Mouse (Mus musculus) kidney, adult 9 months (tissue): ENCODE results near the gene Enthd1.
"Not testable (repeated sequence)": the region's sequence is repeated elsewhere in the genome, so short reads cannot be mapped to it uniquely, and the experiment has no call there.

Experiments used
- DNase-seq: peaks from one replicate; pipeline ENCODE4 v3.0.0; 2022

Enthd1 gene

GRCm38 (mm10) chr15:80565106-80565665 is at the start of gene Enthd1:
TSS of gene Enthd1 (minus strand) at chr15:80565156.
- DNase-seq, result no peak

GRCm38 (mm10) chr15:80613904-80614303 is 48.9 kb upstream of the Enthd1 start:
- no peak for DNase-seq

GRCm38 (mm10) chr15:80611478-80611877 is 46.5 kb upstream of the Enthd1 start:
- no peak for DNase-seq

- DNase-seq, result no peak
Observed at GRCm38 (mm10) chr15:80610335-80610734, 45.4 kb upstream of the Enthd1 start.

DNA sequence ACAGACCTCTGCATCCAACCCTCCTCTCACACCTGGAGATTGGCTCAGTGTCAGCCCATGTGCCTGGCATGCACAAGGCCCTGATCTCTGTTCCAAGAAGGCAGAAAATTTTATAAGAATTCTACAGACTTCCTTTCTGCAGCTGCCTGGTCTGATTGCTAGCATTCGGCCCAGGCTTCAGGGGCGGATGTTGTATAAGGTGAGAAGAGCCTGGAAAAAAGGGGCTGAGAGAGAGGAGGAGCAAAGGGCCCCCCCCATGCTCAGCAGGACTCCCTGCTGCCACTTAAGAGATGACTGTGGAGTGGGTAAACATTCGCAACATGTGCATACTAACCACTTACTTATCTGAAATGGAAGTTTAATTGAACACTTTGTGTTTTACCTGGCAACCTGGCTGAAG is 43.0 kb upstream of the Enthd1 start:
- no peak for DNase-seq

DNA sequence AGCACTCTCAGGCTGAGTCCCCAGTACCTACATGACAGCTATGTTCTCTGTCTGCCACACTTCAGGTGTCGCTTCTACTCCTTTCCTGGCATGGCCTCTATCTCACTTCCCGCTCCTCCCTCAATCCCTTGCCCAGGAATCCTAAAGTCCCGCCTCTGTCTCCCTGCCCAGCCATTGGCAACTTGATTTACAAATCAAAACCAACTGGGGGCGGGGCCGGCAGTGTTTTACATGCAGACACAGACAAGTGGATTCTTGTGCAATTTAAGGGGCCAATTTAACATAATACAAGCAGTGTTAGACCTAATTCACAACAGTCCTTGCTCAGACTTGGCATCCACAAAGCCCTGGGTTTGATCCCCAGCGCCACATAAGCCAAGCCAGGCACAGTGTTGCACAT is 39.1 kb upstream of the Enthd1 start:
- DNase-seq, result no peak

DNA sequence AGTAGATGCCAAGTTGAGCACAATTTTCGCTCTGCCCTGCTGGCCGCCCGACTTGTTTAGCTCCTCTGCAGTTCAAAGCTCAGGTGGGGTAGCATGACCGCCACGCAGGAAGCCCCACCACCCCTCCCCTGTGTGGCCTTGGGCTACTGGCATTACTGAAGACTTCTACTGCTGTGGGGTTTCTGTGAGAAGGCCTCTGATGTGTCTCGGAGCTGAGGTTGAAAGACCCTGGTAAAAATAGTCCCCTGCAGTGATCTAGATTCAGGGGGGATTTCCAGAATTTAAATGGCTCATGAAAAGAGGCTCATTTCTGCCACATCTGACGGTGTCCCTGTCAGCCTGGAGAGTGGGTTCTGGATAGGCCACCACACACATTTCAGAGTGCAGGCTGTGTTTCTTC is 37.5 kb upstream of the Enthd1 start:
- DNase-seq, result no peak

GRCm38 (mm10) chr15:80601456-80601855 is 36.5 kb upstream of the Enthd1 start:
- no peak for DNase-seq

DNA sequence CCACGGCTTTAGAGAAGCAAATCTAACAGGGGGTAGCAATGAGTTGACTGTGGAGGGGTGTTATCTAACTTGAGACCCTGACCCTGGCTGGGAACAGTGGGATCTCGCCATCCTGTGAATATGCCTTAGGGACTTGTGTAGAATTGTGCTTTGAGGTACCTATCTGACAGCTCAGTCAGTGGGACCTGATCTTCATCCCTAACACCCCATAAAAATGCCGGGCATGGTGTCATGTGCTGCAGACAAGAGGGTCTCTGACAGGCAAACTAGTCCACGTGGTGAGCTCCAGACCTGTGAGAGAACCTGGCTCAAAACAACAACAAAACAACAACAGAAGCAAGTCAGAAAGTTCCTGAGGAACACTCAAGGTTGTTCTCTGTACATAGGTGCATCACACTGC is 34.9 kb upstream of the Enthd1 start:
- DNase-seq, result no peak

DNA sequence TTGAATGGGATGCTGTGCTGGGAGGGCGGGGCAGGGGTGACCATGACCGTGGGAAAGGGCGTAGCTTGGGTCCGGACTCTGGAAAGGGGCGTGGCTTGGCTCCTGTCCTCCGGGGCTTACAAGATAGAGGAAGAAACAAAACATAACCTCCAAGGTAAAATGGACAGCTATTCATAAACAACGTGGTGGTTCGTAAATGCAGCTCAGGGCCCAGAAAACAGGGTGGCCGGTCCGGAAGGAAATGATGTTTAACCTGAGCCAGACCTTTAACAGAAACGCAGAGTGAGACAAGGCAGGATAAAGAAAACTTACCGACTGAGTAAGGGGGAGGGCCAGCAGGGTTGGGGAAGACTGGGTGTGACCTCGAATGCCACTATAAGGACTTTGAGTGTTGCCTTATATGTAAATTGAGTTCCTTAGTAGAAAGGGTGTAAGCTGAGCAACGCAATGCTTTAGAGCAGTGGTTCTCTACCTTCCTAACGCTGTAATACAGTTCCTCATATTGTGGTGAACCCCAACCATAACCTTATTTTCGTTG is 34.3 kb upstream of the Enthd1 start:
- DNase-seq, result peak; percentile 56

GRCm38 (mm10) chr15:80598750-80599149 is 33.8 kb upstream of the Enthd1 start:
- DNase-seq, result no peak

GRCm38 (mm10) chr15:80593877-80594276 is 28.9 kb upstream of the Enthd1 start:
- no peak for DNase-seq

DNA sequence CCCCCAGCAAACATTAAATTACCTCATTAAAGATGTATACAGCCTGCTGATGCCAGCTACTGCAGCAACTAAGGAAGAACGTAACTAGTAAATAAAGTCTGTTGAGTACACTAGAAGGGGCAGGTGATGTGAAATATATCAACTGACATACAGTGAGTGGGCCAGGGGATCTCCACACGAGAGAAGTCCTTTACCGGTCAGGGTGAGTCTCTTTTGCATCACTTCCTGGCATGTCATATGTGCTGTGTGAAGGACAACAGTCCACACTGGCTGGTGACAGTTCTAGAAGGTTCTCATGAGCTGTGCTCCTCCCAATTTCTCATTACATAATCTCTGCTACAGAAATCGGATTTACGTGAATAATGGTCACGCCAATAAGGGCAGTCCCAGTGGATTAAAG is 27.8 kb upstream of the Enthd1 start:
- no peak for DNase-seq

DNA sequence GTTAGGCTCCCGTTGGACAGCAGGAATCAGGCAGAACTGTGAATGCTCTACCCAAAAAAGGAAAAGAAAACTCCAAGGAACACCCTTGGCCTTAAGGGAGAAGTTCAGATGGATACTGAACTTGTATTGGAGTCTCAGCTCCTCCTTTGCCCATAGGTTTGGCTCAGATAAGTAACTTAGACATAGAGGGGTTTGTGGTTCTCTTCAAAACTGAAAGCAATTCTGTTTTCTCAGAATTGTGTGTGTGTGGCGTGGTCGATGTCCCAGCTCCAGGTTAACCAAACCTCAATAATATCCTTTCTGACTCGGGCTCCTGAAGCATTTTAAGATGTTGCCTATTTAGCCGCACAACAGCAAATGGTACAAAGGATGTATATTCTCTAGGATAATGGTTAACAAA is 25.7 kb upstream of the Enthd1 start:
- DNase-seq, result no peak

DNA sequence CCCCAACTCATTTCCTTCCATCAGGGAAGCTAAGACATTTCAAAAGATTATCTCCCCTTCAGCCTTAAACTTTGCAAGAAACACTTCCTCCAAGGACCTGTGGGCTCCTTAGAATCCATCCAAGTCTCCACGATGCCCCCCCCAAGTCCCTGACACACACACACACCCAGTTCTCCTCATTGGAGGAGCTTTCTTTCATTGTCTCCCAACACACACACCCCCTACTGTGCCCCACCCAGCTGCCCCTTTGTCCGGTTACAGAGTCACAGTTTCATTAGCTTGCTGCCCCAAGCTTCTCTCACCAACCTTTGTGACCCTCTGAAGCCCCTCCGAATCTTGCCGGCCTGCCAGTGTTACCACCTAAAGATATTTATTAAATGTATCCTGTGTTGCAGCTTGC is 21.3 kb upstream of the Enthd1 start:
- no peak for DNase-seq

DNA sequence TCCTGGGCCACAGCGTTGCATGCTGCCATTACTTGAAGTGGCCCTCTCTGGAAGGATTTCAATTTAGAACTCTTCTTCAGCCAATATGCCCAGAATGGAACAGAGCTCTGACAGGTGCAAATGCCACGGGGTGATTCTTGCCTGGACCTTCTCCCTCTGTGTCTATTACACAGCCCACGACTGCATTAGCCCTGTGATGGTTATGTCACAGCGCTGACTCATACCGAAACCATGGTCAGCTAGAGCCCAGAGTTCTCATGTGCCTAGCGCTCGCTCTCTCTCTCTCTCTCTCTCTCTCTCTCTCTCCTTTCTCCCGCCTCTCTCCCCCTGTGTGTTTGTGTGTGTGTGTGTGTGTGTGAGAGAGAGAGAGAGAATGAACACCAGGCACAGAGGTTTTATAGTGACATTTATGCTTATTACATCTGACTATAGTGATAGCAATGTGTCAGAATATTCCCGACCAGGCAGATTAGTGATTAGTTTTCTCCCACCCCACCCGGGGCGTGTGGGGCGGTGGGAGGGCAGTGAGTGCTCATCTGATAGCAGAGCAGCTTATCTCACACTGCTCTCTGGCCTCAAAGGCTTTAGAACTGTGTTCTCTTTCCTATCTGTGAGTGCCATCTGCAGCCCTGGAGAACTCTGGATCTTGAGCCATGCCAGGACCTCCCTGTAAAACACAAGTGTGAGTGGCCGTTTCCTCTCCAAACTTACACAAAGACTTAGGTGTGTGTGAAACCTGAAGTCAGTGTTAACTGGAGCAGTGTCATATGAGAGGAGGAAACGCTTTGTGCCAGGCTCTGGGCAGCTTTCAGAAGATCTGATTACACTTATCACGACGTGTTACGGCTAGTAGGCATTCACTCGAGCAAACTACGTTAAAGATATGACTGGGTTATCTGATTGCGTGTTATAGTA is 17.9 kb upstream of the Enthd1 start:
- DNase-seq, result no peak

DNA sequence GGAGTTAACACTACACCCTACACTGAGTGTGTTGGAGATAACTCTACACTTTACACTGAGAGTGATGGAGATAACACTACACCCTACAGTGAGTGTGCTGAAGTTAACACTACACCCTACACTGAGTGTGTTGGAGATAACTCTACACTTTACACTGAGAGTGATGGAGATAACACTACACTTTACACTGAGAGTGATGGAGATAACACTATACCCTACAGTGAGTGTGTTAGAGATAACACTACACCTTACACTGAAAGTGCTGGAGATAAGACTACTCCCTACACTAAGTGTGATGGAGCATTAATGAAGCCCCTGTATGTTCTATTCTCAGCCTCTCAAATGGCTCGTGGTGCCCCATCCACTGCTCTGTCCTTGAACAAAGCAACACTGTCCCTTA is 15.6 kb upstream of the Enthd1 start:
- DNase-seq, result not testable (repeated sequence)

- DNase-seq, result no peak
Observed at GRCm38 (mm10) chr15:80579121-80579520, 14.2 kb upstream of the Enthd1 start.

DNA sequence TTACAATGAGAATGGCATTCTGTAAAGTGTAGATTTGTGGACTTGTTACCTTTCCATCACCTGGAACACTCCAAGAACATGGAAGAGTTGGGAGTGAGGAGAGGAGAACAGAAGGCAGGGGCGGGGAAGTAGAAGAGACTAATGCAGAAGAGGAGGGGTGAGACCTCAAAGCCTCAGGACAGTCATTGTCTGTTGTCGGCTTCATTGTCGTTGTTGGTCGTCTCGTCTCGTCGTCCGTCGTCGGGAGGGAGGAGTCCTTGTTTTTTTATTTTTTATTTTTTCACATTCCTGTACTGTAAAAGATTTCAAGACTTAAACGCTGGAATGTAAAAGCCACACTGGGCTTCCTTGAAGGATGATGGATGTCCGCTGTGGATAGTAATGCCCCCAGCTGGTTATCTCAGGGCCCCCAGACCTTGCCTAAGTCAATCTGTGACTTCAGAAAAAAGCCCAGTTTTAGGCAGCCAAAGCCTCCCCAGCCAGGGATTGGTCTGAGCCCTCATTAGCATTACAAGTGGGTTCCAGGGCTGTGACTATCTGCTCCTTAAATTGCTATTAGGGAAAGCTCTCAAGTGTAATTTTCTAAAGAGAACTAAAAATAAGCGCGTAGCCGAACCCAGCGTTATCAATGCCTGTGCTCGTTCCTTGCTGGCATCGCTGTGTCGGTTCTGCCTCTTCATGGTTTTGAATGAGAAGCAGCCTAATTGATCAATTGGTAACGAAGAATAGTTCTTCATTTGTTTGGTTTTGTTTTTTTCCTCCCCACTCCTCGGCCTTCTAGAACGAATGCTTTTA is 12.4 kb upstream of the Enthd1 start:
- DNase-seq, result no peak

DNA sequence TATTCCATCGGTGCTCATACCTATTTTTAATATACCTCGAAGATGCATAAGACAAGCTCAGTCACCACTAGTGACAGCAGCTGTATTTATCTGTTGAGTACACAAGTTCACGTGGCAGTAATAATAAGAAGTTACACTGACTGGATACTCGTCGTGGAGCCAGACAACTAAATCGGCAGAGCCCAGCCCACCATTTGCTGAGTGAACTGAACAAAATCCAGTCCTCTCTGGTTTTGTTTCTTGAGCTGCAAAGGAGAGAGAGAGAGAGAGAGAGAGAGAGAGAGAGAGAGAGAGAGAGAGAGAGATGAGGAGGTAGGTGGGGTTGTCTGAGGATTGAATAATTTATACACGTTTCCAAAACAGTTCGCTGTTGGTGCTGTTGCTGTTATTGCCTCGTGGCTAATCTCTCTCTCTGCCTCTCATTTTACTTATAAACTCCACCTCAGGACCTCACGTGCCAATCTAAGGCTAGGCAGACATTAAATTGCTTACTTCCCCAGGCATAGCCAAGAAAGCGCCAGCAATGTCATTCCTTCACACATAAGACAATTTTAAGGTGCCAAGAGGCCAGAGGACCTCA is 11.5 kb upstream of the Enthd1 start:
- DNase-seq, result no peak

DNA sequence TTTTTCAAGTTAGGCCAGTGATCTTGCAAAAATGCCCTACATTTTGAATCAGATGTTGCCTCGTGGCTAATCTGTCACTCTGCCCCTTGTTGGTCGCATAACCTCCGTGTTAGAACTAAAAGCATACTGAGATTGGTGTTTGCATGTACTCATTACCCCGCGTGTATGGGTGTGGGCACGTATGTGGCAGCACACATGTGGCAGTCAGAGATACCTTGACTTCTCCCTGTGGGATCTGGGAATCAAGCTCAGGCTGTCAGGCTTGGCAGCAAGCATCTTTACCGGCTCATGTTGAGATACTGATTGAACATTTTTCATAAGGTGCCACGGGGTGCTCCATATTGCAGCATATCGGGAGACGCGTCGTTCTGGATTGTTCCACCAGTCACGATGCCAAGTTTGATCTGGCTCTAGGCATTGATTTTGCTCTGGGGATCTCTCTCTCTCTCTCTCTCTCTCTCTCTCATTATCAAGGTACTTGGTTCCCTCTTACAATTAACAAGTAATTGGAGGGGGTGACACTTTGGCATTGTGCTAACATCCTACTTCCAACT is 10.9 kb upstream of the Enthd1 start:
- no peak for DNase-seq

DNA sequence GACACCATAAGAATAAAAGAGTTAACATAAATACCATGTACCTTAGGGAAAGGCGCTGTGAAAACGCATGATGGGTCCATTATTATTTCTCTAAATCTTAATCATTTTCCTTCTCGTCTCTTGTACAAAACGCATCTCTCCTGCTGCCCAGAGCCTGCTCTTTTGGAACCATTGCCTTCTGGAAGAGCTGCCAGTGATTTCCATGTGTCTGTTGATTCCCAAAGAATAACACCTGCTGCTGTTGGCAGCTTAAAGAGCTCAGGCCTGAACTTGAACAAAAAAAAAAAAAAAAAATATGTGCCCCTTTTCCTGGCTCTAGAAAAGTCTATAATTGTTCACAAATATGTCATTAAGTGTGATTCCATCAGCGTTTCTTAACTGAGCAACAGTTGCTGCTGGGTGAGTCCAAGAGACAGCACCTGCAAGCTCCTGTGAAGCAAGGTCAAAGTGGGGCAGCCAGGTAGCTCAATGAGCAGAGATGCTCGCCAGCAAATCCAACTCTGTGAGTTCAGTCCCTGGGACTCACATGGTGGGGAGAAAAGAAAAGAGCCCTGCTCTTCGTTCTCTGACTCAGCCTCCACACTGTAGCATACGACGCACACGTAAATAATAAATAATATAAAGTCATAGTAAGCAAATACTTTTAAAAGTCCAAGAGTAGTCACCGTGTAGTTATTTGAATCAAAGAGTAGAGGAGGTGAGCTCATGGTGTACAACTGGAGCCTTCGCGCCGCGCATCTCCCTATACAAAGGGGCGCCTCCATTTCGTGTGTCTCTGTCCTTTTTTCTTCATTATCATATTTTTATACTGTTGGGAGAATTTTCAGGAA is 9.5 kb upstream of the Enthd1 start:
- no peak for DNase-seq
